Mouse (Mus musculus) lung, adult 2 months (tissue): Measurements from ENCODE around the gene Gm34653.

ENCODE experiments used
- CTCF ChIP-seq: fragments of 200-500 bp; IDR thresholded peaks from 2 replicates; pipeline ENCODE4 v1.5.1; 2011; ENCODE audit warnings: mild to moderate bottlenecking, low read length, control low read depth; ENCODE audit not compliant: insufficient read depth
- POLR2A ChIP-seq: fragments of 200-500 bp; IDR thresholded peaks from 2 replicates; pipeline ENCODE4 v1.6.1; 2011; ENCODE audit warnings: low read depth, mild to moderate bottlenecking, control low read depth, low read length, borderline replicate concordance; ENCODE audit errors: extremely low read depth

GRCm38 (mm10) chr2:34794511-34794910, 38.3 kb upstream of the Gm34653 start:
- no peak for TF ChIP-seq CTCF
- TF ChIP-seq POLR2A = no peak
